Mouse (Mus musculus) right cerebral cortex, postnatal 4 days (tissue): ENCODE measurements at regions not wholly inside any gene's neighbourhood (a gene's known extent, or its start where the extent isn't known, plus 50 kb on each side); places are given as distances from the start of the nearest gene placed in this dataset.

Experiments used
- DNase-seq: peaks from one replicate; pipeline ENCODE4 v3.0.0-alpha.2; 2022

GRCm38 (mm10) chr14:73978694-73979093, 317.7 kb downstream of the Gm21750 start:
- no peak for DNase-seq

GRCm38 (mm10) chr14:73996229-73996628, 335.2 kb downstream of the Gm21750 start:
- no peak for DNase-seq

DNA sequence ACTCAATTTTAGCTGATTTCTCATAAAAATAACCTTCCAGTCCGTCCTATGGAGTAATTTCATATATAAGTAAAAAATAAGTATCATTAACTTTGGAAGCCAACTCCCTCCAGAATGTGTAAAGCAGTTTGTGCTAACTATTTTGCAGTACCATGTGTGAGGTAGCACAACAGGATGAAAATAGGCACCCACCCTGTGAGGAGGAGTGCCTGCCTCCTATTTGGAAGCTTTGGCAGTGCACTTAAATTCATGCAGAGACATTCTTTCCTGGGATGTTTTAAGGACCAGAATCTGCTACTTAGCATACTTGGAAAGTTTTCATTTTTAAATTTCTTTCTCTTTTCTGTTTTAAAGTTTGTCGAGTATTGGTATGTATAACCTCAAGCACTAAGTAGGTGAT, 336.8 kb downstream of the Gm21750 start:
- DNase-seq = no peak

DNA sequence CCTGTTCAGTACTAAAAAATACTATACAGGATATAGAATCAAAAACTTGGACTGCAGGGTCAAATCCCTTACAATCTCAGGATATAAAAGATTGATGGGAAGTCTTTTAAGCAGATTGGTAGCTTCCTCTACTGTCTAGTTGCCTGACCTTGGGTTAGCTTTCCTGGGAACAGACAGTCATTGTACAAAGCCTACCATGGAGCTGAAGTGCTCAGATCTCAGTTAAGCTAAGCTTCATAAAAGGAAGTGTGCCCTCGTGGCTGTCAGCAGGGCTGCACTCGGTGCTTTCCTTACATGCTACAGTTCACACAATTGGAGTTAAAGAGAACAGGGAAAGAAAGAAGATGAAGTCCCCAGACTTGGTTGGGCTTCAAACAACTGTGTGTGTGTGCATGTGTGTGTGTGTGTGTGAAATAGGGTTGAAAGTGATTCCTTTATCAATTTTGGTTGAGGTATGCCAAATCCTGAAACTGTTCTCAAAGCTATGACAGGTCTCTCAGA, 338.4 kb downstream of the Gm21750 start:
- DNase-seq = no peak

DNA sequence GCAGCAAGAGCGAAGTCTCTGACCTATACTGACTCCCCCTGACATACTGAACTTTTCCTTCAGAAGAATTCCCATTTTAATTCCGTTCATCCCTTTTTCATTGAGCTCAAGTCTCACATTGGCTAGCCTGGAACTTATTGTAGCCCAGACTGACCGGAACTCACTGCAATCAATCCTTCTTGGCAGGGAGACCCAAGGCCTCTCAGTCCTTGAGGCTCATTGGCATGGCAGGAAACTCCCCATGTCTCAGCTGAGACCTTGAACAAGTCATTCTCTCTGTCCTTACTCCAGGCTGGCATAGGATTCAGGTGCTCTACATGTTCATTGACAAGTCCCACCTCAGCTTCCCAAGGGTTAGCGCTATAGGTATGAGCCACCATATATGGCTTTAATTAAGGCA, 345.9 kb downstream of the Gm21750 start:
- DNase-seq = no peak

GRCm38 (mm10) chr14:74011555-74011954, 350.5 kb downstream of the Gm21750 start:
- no peak for DNase-seq

- no peak for DNase-seq
Measured at GRCm38 (mm10) chr14:74019421-74019820, 358.4 kb downstream of the Gm21750 start.

DNA sequence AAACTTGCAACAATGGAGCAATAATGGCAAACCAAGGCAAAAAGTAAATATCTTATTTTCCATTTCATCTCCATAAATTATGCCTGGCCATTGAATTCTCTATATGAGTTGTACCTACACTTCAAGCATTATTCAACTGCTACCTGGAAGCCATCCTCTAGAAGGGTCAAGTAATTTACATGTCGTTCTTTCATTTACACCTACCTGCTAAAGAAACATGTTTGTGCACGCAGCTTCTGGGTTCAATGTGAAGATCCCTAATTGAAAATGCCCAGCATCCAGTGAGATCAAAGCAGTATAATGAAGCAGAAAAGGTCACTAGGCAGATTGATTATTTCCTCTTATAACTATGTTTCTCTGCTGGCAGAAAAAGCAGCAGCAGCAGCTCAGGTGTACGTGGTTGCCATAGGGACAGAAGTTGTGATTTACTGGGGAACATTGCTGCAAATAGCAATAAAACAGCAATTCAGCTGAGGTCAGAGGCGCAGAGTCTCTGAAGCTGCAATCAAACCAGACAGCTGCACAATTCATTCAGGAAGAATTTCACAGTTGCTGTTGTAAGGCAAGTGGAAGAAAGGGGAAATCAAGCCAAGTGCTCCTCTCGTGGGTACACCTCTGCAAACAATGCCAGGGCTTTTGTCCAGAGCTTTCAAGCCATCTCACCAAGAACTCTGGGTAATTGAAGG, 386.1 kb downstream of the Gm21750 start:
- no peak for DNase-seq

DNA sequence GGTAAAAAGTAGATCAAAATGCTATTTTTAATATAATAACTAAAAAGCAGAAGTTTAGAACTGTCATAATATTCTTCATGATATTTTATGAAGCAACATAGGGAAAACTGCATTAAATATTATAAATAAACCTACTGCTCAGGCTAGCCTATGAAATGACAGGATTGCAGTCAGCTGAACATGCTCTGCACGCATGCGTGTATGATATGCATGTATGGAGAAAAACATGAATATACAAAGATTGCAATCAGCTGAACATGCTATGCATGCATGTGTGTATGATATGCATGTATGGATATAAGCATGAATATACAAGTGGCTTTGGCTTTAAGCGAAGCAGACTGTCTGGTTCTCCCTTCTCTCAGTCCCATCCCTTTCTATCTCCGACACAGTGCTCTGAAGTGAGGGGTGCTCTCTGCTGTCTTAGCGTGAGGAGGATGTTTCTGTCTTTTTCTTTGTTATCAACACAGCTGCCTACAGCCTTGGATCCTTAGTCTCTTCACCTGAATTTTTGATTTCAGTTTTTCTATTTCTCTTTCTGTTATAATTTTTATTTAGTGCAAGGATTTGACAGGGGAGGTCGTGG, 386.8 kb downstream of the Gm21750 start:
- no peak for DNase-seq

- DNase-seq = no peak
Measured at GRCm38 (mm10) chr14:74048386-74048785, 387.4 kb downstream of the Gm21750 start.

- DNase-seq = no peak
Measured at GRCm38 (mm10) chr14:74066051-74066450, 405.0 kb downstream of the Gm21750 start.

GRCm38 (mm10) chr14:74093016-74093415, 432.0 kb downstream of the Gm21750 start:
- no peak for DNase-seq

DNA sequence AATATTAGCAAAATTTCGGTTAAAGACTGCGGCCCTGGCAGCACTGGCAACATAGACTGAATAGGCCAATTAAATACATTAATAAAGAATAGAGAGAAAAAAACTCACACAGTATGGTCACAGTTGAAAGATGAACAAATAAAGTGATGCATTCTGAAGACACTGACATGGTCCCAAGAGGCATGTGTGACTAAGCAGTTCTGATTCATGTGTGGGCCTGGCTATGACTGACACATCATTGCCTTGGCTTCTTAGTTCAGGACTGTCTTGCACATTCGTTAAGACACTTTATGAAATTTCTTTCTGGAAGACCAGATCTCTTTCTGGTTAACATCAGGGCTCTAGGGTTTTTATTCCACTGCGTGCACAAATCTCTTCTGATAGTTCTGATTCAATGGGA, 438.7 kb downstream of the Gm21750 start:
- no peak for DNase-seq

DNA sequence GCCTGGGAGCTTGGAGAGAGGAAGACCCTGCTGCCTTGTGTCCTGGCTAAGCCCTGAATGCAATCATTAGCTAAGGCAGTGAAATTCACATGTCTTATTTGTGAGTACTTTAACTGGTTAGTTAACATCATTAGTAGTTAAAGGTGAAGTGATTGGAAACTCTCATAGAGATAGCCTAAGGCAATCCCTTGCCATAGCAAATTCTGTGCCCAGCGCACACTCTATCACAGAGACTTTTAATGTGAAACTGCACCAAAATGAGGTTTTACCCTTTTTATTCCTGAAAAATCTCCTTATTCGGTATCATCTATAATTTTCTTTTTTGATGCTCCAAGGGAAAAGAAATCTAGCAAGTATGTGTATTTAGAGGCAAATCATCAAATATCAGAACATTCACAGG, 451.6 kb downstream of the Gm21750 start:
- no peak for DNase-seq

- DNase-seq = peak; percentile 2
Measured at GRCm38 (mm10) chr14:74113116-74113515, 452.1 kb downstream of the Gm21750 start.

DNA sequence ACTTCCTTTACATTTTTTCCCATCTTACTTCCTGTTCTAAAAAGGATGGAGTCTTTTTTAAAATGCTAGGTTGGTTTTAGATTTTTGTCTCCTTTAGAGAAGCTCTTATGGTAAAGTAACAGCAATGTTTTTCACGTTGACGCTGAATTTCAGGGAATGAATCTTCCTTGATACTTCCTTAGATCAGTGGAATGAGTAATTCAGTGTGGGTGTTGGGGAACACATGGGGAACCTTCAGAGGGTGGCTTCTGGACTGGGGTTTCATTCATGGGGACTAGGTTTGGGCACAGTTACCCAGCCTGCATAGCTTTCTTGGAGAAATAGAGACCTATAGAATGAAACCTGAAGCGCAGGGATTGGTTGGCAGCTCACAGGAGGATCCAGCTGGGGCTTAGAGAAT, 452.5 kb downstream of the Gm21750 start:
- DNase-seq = no peak

DNA sequence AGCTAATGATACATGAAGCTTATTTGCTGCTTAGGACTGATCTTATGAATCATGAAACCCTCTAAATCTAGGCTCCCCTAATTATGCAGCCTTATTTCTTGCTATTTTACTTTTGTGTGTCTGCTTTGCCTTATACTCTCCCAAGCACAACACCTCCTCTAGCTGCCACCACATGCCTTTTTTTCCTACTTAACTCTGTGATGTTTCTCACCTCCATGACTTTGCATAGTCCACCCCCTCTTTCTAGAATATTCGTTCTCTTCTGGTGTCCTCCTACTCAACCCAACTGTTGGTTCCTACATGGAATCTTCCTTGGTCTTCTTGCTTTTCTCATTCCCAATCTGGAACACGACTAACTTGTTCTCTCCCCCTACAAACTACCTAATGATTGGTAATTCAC, 456.7 kb downstream of the Gm21750 start:
- DNase-seq = no peak

DNA sequence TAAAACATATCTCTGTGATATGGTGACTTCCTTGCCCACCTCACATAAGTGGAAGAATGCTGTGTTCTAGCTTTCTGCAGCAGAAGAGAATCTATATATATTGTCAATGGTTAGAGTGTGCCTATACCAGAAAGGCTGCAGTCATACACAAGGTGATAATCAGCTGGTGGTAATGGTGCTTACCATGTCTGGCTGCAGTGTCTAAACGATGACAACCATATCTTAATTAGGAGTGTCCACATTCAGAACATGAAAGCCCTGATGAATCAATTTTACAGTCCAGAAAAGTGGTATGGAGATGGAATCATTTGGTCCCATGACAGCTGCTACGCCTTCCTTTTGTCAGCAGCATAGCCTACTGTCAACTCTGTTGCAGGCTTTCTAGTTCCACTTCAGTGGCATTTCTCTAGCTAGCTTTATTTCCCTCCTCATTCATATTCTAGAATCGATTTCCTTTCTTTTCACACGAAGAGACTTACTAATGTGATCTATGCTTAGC, 484.2 kb downstream of the Gm21750 start:
- no peak for DNase-seq

DNA sequence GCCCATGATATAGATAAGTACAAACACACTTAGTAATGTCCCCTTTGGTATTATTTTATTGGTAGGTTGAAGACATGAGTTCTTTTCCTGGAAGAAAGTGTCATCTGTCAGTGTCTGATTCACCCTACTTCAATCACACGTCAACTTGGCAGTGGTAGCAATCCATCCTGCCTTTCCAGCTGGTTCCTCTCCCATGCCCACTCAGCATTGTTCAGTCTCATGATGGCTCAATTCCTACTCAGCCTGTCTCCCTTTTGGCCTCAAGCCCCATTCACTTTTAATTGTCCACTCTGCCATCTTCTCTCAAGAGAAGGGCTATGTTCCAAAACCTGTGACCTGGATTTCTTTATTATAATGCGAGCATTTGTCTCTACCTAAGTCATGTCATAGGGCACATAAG, 474.4 kb upstream of the Htr2a start:
- DNase-seq = no peak

DNA sequence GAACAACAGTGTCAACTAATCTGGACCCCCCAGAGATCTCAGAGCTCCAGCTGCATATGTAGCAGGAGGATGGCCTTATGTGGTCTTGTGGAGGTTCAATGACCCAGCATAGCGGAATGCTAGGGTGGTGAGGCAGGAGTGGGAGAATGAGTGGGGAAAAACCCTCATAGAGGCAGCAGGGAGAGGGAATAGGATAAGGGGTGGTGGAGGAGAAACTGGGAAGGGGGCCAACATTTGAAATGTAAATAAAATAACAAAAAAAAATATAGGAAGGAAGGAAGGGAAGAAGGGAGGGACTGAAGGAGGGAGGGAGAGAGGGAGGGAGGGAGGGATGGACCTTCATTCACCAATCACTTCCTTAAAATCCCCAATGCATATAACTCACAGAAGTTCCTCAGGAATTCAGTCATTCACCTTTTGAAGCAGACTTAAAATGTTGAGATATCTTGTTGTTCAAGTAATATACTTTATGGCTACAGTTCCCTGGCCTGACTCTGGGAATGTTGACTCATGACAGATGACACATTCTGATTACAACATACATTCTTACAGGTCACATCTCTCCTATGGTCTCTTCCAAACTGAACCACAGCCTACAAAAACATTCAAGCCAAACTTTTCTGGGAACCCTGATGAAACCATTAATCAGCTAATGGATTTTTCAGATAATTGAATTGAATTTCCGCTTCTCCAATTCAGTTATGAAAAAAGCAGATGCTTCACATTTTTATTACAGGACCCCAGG, 471.3 kb upstream of the Htr2a start:
- DNase-seq = no peak

DNA sequence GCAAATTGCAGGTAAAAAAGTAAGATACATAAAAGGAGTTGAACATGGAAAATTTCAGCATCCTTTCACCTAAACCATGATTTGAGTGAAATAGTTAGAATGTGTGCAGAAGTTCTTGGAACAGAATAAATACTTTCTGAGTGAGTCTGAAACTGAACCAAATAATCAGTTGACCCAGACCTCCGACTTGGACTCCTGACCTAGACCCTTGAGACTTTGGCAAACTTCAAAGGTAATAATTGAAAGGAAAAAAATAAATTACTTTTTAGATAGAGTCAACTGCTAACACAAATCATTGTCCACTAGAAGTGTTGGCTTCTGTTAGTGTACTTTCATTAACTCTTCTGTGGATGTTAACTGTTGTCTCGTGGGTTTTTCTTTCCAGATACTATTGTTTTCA, 460.6 kb upstream of the Htr2a start:
- no peak for DNase-seq

- DNase-seq = no peak
Measured at GRCm38 (mm10) chr14:74182996-74183395, 457.6 kb upstream of the Htr2a start.

GRCm38 (mm10) chr14:74201710-74202109, 438.9 kb upstream of the Htr2a start:
- DNase-seq = no peak

DNA sequence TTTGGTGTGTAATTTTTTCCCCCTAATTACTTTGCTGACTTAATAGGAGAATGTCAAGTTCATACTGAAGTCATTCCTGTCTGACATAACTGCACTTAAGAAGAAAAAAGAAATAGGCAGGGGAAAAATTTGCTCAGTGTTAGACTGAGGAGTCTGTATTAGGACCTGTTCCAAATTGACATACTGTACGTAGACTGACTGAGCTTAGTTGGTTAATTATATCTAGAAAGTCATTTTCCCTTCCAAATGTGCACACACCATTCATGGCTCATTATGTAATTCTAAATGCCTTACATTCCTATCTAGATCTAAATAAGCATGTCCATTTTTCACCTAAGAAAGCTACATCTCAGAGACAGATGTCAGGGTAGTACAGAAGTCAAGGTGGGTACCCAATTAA, 435.6 kb upstream of the Htr2a start:
- no peak for DNase-seq
